Mouse (Mus musculus) C2C12 (cell line): ENCODE data around the gene Nfib. TPM values are rescaled to one million over a fixed set of nuclear protein-coding genes. Genes with fewer than 3 reads are reported as not detected.

Experiments
- H3K27me3 ChIP-seq: one replicate; pipeline ENCODE4 v1.6.1; 2011; ENCODE audit not compliant: control insufficient read depth, insufficient read depth, insufficient read length
- H3K36me3 ChIP-seq: one replicate; pipeline ENCODE4 v1.6.1; 2011; ENCODE audit not compliant: control insufficient read depth, insufficient read depth
- H3K4me3 ChIP-seq: one replicate; pipeline ENCODE4 v1.5.1; 2011; ENCODE audit warnings: mild to moderate bottlenecking, control low read depth; ENCODE audit not compliant: poor library complexity, insufficient read depth, severe bottlenecking
- H3K79me2 ChIP-seq: one replicate; pipeline ENCODE4 v1.6.1; 2011; ENCODE audit not compliant: control insufficient read depth, insufficient read depth
- H3K79me3 ChIP-seq: one replicate; pipeline ENCODE4 v1.6.1; 2011; ENCODE audit warnings: low read depth, control low read depth
- H3ac ChIP-seq: one replicate; pipeline ENCODE3; 2011; ENCODE audit warnings: low read depth; ENCODE audit not compliant: control insufficient read depth, insufficient read length
- CEBPB ChIP-seq: IDR thresholded peaks from one replicate; pipeline ENCODE4 v1.6.1; 2011; ENCODE audit warnings: low read depth, mild to moderate bottlenecking, control low read depth, moderate library complexity
- CTCF ChIP-seq: IDR thresholded peaks from one replicate; pipeline ENCODE4 v1.5.1; 2011; ENCODE audit not compliant: control insufficient read depth, insufficient read depth, insufficient read length
- FOSL1 ChIP-seq: IDR thresholded peaks from one replicate; pipeline ENCODE4 v1.8.0; 2011; ENCODE audit warnings: mild to moderate bottlenecking, low read length; ENCODE audit not compliant: poor library complexity, insufficient read depth, severe bottlenecking
- MAX ChIP-seq: IDR thresholded peaks from one replicate; pipeline ENCODE4 v1.6.1; 2011; ENCODE audit warnings: mild to moderate bottlenecking, control low read depth
- MYOD1 ChIP-seq: IDR thresholded peaks from one replicate; pipeline ENCODE4 v1.6.1; 2011; ENCODE audit warnings: low read depth; ENCODE audit not compliant: control insufficient read depth, insufficient read length
- MYOG ChIP-seq: IDR thresholded peaks from one replicate; pipeline ENCODE4 v1.6.1; 2011; ENCODE audit not compliant: control insufficient read depth, insufficient read length; ENCODE audit errors: extremely low read depth
- USF1 ChIP-seq: IDR thresholded peaks from one replicate; pipeline ENCODE4 v1.6.1; 2011; ENCODE audit warnings: low read depth, mild to moderate bottlenecking, control low read depth, moderate library complexity
- polyA plus RNA-seq: library from polyadenylated mRNA; unstranded; fragments of >200 nt; fragmentation: generic; extraction: Trizol; gene quantifications from one replicate; pipeline ENCODE4 v1.2.1, GENCODE M21; 2012; ENCODE audit warnings: missing spikeins

Nfib gene
- polyA plus RNA-seq, 1 experiment: 5.1 TPM

DNA sequence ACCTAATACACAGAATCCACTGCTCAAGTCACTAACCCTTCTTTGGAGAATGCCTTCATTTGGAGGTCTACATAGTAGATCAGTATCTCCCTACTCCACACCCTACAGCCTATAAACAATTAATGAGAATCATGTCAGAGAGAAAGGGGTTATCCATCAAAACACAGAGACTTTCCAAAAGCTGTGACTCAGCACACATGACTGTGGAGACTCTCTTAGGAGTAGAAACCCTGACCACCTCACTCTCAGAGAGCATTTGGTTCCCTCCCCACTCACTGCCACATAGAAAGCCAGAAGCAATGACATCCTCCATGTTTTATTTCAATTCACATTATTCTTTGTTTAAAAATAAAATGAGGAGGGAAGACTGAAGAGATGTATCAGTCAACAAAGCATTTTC, 252.2 kb downstream of the Nfib start:
- no peaks in the 10 kb centered on the region for H3K36me3 ChIP-seq
- peaks cover 84% of the 10 kb centered on the region for H3K79me2 ChIP-seq
- no peak overlapping the region for H3ac ChIP-seq
- peaks cover 23% of the 10 kb centered on the region for H3K79me3 ChIP-seq
- no peak for TF ChIP-seq CTCF
- no peak for TF ChIP-seq MYOG
- no peak for TF ChIP-seq FOSL1
- TF ChIP-seq MAX: no peak
- TF ChIP-seq USF1: no peak
- no peak for TF ChIP-seq MYOD1
- TF ChIP-seq CEBPB: no peak
- no peak overlapping the region for H3K4me3 ChIP-seq
- no peaks in the 10 kb centered on the region for H3K27me3 ChIP-seq

DNA sequence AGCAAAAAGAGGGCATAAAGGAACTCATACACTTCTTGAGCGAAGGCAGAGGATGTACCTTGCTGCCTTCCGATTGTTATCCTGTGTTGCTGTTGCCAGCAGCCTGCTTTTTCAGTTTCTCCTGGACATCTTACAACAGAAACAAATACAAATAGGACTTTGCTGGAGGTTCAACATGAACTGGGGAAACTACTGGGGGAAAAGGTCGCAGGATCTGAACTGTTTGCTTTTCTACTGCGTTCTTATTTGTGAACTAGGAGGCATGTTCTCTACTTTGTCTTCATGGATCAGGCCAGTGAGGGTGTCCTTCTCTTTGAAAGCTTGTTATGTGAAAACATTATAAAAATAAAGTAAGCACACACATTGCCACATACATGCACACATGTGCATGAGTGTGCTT, 252.6 kb downstream of the Nfib start:
- Histone ChIP-seq H3K4me3 (no peak overlapping the region), H3K27me3 (no peaks in the 10 kb centered on the region), H3K79me3 (peaks cover 27% of the 10 kb centered on the region), H3K36me3 (no peaks in the 10 kb centered on the region), H3ac (no peak overlapping the region), H3K79me2 (peaks cover 84% of the 10 kb centered on the region)
- TF ChIP-seq FOSL1 (no peak), CTCF (no peak), MAX (no peak), MYOG (no peak), CEBPB (no peak), USF1 (no peak)

DNA sequence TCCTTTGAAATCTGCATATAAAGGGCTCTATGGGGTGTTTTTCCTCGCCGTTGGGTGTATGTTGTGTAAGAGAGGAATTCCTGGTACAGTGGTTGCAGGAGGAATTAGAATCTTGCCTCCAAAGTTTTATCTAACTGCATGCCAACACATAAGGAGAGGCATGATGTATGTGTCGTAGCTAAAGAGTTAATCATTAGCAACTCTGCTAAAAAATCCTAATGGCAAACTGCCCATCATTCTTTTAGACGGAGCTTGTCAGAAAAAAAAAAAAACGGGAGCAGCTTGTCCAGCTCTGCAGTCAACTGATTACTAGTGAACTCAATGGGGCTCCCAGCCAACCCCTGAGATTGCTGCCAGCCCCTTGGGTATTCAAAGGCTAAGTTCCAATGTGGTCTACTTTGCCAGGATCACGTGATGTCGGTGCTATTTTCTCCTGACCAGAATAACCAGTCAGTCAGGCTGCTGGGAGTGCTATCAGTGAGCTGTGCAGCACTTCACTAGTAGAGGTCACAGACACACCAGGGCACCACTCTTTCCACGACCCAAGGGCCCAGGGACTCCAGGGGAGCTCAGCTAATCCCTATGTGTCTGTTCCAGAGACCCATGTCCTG, 258.4 kb downstream of the Nfib start:
- H3K36me3 ChIP-seq: peaks cover 5% of the 10 kb centered on the region
- TF ChIP-seq MYOG: no peak
- no peak for TF ChIP-seq CTCF
- peak; percentile 16 for TF ChIP-seq CEBPB
- TF ChIP-seq USF1: peak; percentile 97
- no peak for TF ChIP-seq MYOD1
- no peak for TF ChIP-seq MAX
- H3K4me3 ChIP-seq: no peak overlapping the region
- H3K79me3 ChIP-seq: peaks cover 38% of the 10 kb centered on the region
- H3K27me3 ChIP-seq: no peaks in the 10 kb centered on the region
- H3K79me2 ChIP-seq: peaks cover 83% of the 10 kb centered on the region
- no peak overlapping the region for H3ac ChIP-seq

DNA sequence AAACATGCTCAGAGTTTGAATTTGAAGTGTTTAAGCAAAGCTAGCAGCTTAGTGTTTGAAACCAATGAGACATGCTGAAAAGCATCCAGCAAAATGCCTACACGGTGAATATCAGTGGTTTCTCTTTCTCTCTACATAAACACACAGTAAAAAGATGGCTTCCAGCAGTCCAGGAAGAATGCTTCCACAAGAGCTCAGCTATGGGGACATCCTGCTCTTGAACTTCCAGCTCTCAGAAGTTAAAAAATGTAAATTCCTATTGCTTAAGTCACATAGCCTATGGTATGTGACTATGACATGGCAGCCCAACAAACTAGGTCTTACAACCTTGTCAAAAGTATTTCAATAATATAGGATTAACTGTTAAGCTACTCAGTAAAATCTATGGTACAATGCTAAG, 261.5 kb downstream of the Nfib start:
- TF ChIP-seq USF1: no peak
- no peak for TF ChIP-seq MYOG
- no peak for TF ChIP-seq FOSL1
- no peak for TF ChIP-seq MYOD1
- no peak for TF ChIP-seq MAX
- TF ChIP-seq CTCF: no peak
- no peak for TF ChIP-seq CEBPB
- H3K27me3 ChIP-seq: no peaks in the 10 kb centered on the region
- peaks cover 89% of the 10 kb centered on the region for H3K79me2 ChIP-seq
- H3K4me3 ChIP-seq: no peak overlapping the region
- H3K79me3 ChIP-seq: peaks cover 33% of the 10 kb centered on the region
- peaks cover 5% of the 10 kb centered on the region for H3K36me3 ChIP-seq
- no peak overlapping the region for H3ac ChIP-seq

DNA sequence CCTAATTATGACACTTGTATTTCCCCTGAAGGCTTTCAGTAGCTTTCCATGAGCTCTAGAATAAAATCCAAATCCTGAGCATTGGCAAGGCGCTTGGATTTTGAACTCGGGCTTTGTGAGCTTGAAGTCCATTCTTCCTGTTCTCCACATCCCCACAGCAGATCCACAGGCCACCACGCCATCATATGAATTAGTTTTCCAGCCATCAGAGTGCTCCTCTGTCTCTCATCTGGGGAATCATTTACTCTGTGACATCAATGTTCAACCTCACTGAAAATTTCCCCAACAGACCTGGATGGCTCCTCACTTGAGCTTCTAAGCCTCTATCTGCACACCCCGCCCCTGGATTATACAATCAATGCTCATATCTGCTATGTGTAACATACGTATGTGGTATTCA, 262.1 kb downstream of the Nfib start:
- peaks cover 32% of the 10 kb centered on the region for H3K79me3 ChIP-seq
- no peak overlapping the region for H3ac ChIP-seq
- TF ChIP-seq CTCF (no peak), USF1 (no peak), CEBPB (no peak), MYOD1 (no peak), MYOG (no peak), MAX (no peak), FOSL1 (no peak)
- no peak overlapping the region for H3K4me3 ChIP-seq
- peaks cover 5% of the 10 kb centered on the region for H3K36me3 ChIP-seq
- H3K27me3 ChIP-seq: no peaks in the 10 kb centered on the region
- H3K79me2 ChIP-seq: peaks cover 91% of the 10 kb centered on the region

DNA sequence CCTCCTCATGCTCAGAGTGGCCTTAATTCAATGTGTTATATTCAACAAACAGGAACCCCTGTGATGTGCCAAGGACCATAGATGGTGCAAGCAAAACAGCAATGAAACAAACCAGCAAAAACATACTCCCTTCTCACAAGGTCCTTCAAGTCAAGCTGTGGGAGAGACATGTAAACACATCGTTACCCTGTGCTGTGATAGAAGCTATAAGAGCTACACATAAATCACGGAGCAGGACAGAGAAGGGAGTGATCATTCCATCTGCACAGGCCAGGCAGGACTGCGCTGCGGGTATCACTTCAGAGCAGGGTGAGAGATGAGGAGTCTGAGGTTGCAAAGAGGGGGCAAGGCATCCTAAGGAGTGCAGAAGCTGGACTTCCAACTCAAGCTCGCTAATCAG, 262.5 kb downstream of the Nfib start:
- no peak for TF ChIP-seq MAX
- no peak for TF ChIP-seq CEBPB
- TF ChIP-seq FOSL1: no peak
- no peak for TF ChIP-seq USF1
- TF ChIP-seq MYOG: no peak
- TF ChIP-seq CTCF: no peak
- no peak for TF ChIP-seq MYOD1
- peaks cover 29% of the 10 kb centered on the region for H3K79me3 ChIP-seq
- H3K4me3 ChIP-seq: no peak overlapping the region
- no peaks in the 10 kb centered on the region for H3K27me3 ChIP-seq
- H3ac ChIP-seq: no peak overlapping the region
- peaks cover 91% of the 10 kb centered on the region for H3K79me2 ChIP-seq
- peaks cover 5% of the 10 kb centered on the region for H3K36me3 ChIP-seq
